Mouse (Mus musculus) E14TG2a.4 (cell line): ENCODE data around the gene Themis2.

Source experiments
- CTCF ChIP-seq: conservative IDR thresholded peaks from 2 replicates; pipeline ENCODE4 v1.5.1; 2014; ENCODE audit warnings: low read length
- POU5F1 ChIP-seq: IDR thresholded peaks from 2 replicates; pipeline ENCODE4 v1.6.1; 2014; ENCODE audit warnings: low read length, borderline replicate concordance

DNA sequence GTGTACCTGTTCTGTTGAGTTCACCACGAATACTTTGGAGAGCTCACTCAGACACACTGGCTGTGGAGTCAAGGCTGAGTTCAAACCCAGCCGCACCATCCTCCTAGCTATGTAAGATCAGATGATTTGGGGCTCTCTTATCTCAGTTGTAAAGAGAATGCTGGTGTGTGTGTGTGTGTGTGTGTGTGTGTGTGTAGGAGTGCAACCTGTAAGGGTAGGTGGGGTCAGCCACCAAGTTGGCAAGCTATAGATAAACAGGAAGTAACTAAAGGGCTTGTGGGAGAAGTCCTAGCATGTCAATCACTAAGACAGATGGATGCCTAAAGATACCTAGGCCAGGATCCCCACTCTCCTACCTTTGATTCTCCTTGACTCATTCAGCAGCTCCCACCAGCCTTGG, 12.5 kb downstream of the Themis2 start:
- no peak for TF ChIP-seq CTCF
- no peak for TF ChIP-seq POU5F1
